Mouse (Mus musculus): ENCODE data around the gene Smyd5.

DNA sequence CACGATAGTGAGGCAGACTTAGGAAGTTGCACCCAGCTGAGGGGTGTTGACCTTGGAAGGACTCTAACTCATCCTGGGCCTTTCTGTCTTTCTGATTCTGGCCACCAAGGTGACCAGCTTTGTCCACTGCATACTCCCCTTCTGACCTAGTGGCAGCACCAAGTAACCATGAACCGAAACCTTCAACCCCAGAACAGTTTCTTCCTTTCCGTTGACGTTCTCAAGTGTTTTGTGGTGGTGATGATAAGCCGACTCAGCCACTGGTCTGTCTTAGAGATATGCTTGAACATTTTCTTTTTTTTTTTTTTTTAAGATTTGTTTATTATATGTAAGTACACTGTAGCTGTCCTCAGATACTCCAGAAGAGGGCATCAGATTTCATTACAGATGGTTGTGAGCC, 43.2 kb upstream of the Smyd5 start:
- TF ChIP-seq CTCF (IDR thresholded peaks at IDR 0.05; ENCODE audit: low read depth, low read length): no peak
- no peak for TF ChIP-seq POLR2A (IDR thresholded peaks at IDR 0.05; ENCODE audit: insufficient read depth, low read length)
- no peak for TF ChIP-seq EP300 (IDR thresholded peaks at IDR 0.05; ENCODE audit: insufficient read depth, low read depth, low read length)
